In genomic region chr9:62826456-62826855, GRCm38 (mm10) we compare ENCODE assay signal across 10 mouse cellular contexts. TPM values are rescaled to one million over a fixed set of nuclear protein-coding genes. Genes with fewer than 3 reads are reported as not detected.
DNase-seq lines count a peak whose midpoint lies in the region; ATAC-seq lines count a peak whose summit lies in the region.
"Had no signal": no experiment of that assay in that cellular context is flagged by ENCODE, and none has a peak within 500 bp of the region (broad histone marks: within the 10 kb centered on the region; RNA-seq: fewer than 3 reads in every experiment).

No protein-coding gene starts in this region.

- ATAC-seq in liver, embryonic 12.5 days: no peak
- no peak for ATAC-seq in embryonic facial prominence, embryonic 11.5 days (replicated peaks; ENCODE audit: insufficient number of reproducible peaks, low FRiP score, low TSS enrichment, low read depth)
- ATAC-seq in neural tube, embryonic 13.5 days (ENCODE audit: low read depth): no peak
- ATAC-seq in CD4-positive, CD25-positive, alpha-beta regulatory T cell, adult 4 months: no peak

- no peaks in the 10 kb centered on the region for H3K9me3 ChIP-seq in liver, embryonic 12.5 days (replicated peaks)
- H3K9me3 ChIP-seq in embryonic facial prominence, embryonic 11.5 days (replicated peaks; ENCODE audit: control insufficient read depth, low read length): no peaks in the 10 kb centered on the region
- H3K9me3 ChIP-seq in limb, embryonic 10.5 days (replicated peaks): no peaks in the 10 kb centered on the region
- no peaks in the 10 kb centered on the region for H3K9me3 ChIP-seq in neural tube, embryonic 13.5 days

- peak overlapping the region; percentile 46 for H3K4me2 ChIP-seq in liver, embryonic 12.5 days
- no peak overlapping the region for H3K4me2 ChIP-seq in embryonic facial prominence, embryonic 11.5 days (ENCODE audit: low read depth, low read length)
- no peak overlapping the region for H3K4me2 ChIP-seq in neural tube, embryonic 13.5 days

- DNase-seq in liver: no peak
- no peak for DNase-seq in embryonic facial prominence, embryonic 11.5 days (ENCODE audit: low spot score)
- DNase-seq in limb, embryonic 10.5 days (ENCODE audit: low spot score): peak; percentile 49
- DNase-seq in left cerebral cortex, adult 11 months (ENCODE audit: low spot score): no peak
- DNase-seq: heart, adult 11 months; right cerebral cortex, adult 18-20 months had no signal

- H3K4me3 ChIP-seq in liver, embryonic 12.5 days: no peak overlapping the region
- H3K4me3 ChIP-seq in embryonic facial prominence, embryonic 11.5 days (ENCODE audit: low read depth, low read length): no peak overlapping the region
- H3K4me3 ChIP-seq in limb, embryonic 10.5 days: peak overlapping the region; percentile 26; the same call in 1 of the 2 replicates
- H3K4me3 ChIP-seq in neural tube, embryonic 13.5 days: no peak overlapping the region
- H3K4me3 ChIP-seq: layer of hippocampus, adult 2 months had no signal

- peak overlapping the region; percentile 69 for H3K27ac ChIP-seq in liver, embryonic 12.5 days
- 0 out of 2 replicates have a peak overlapping the region, but pooled peaks have one; percentile 38 for H3K27ac ChIP-seq in embryonic facial prominence, embryonic 11.5 days (replicated peaks; ENCODE audit: low read depth, low read length)
- H3K27ac ChIP-seq in limb, embryonic 10.5 days: peak overlapping the region; percentile 87
- H3K27ac ChIP-seq in neural tube, embryonic 13.5 days (replicated peaks): peak overlapping the region; percentile 18; the same call in 1 of the 2 replicates
- H3K27ac ChIP-seq: layer of hippocampus, adult 2 months had no signal

- no peaks in the 10 kb centered on the region for H3K36me3 ChIP-seq in liver, embryonic 12.5 days
- no peaks in the 10 kb centered on the region for H3K36me3 ChIP-seq in embryonic facial prominence, embryonic 11.5 days (replicated peaks; ENCODE audit: control insufficient read depth, insufficient read depth, low read depth, low read length)
- no peaks in the 10 kb centered on the region for H3K36me3 ChIP-seq in limb, embryonic 10.5 days
- no peaks in the 10 kb centered on the region for H3K36me3 ChIP-seq in neural tube, embryonic 13.5 days

- no peaks in the 10 kb centered on the region for H3K27me3 ChIP-seq in liver, embryonic 12.5 days (replicated peaks)
- no peaks in the 10 kb centered on the region for H3K27me3 ChIP-seq in embryonic facial prominence, embryonic 11.5 days (ENCODE audit: control insufficient read depth, insufficient read depth, low read length)
- no peaks in the 10 kb centered on the region for H3K27me3 ChIP-seq in limb, embryonic 10.5 days (ENCODE audit: low read depth, poor library complexity, severe bottlenecking)
- no peaks in the 10 kb centered on the region for H3K27me3 ChIP-seq in neural tube, embryonic 13.5 days

- H3K9ac ChIP-seq in liver, embryonic 12.5 days: peak overlapping the region; percentile 34; the same call in 1 of the 2 replicates
- no peak overlapping the region for H3K9ac ChIP-seq in embryonic facial prominence, embryonic 11.5 days (replicated peaks; ENCODE audit: low read length)
- H3K9ac ChIP-seq in neural tube, embryonic 13.5 days: no peak overlapping the region

- 28% methylated on average over 7 of the region's 7 CpGs for WGBS in liver, embryonic 12.5 days (ENCODE audit: insufficient replicate concordance)
- WGBS in embryonic facial prominence, embryonic 11.5 days: 5% methylated on average over 7 of the region's 7 CpGs
- 5% methylated on average over 7 of the region's 7 CpGs for WGBS in limb, embryonic 10.5 days
- WGBS in neural tube, embryonic 13.5 days: 10% methylated on average over 7 of the region's 7 CpGs

- H3K4me1 ChIP-seq in liver, embryonic 12.5 days: peaks cover 47% of the 10 kb centered on the region
- H3K4me1 ChIP-seq in embryonic facial prominence, embryonic 11.5 days (ENCODE audit: control insufficient read depth, insufficient read depth, low read length): 0 out of 2 replicates have a peak, but pooled peaks cover 2% of the 10 kb centered on the region
- H3K4me1 ChIP-seq in limb, embryonic 10.5 days: peaks cover 43% of the 10 kb centered on the region
- peaks cover 24% of the 10 kb centered on the region for H3K4me1 ChIP-seq in neural tube, embryonic 13.5 days (replicated peaks)

RNA-seq across cellular contexts. Expression of gene Cln6, which starts 12.1 kb away (rescaled TPM):
- polyA plus RNA-seq in liver, embryonic 12.5 days (2016; fragmentation: Nextera tagmentation; extraction: Ambion mirVana): 15.2 and 18.5 TPM in 2 replicates
- 9.2 and 10.5 TPM in 2 replicates for polyA plus RNA-seq in embryonic facial prominence, embryonic 11.5 days (2014; fragmentation: Nextera tagmentation; extraction: Ambion mirVana)
- polyA plus RNA-seq in limb, embryonic 10.5 days (2016; fragmentation: Nextera tagmentation; extraction: Ambion mirVana): 16.4 and 18.5 TPM in 2 replicates
- polyA plus RNA-seq in neural tube, embryonic 13.5 days (2015; fragmentation: Nextera tagmentation; extraction: Ambion mirVana): 4.8 and 6.8 TPM in 2 replicates
- polyA plus RNA-seq in CD4-positive, CD25-positive, alpha-beta regulatory T cell, adult 4 months (2017; shearing (Covaris generic)): 10 to 100 TPM in 1 of 2 experiments, 1 to 10 TPM in 1; 9.2 to 10.8 TPM

RNA-seq across cellular contexts. Expression of gene Fem1b, which starts 14.7 kb away (rescaled TPM):
- 19.5 and 20.3 TPM in 2 replicates for polyA plus RNA-seq in liver, embryonic 12.5 days (2016; fragmentation: Nextera tagmentation; extraction: Ambion mirVana)
- polyA plus RNA-seq in embryonic facial prominence, embryonic 11.5 days (2014; fragmentation: Nextera tagmentation; extraction: Ambion mirVana): 38.4 and 41.1 TPM in 2 replicates
- 27.3 and 30.3 TPM in 2 replicates for polyA plus RNA-seq in limb, embryonic 10.5 days (2016; fragmentation: Nextera tagmentation; extraction: Ambion mirVana)
- polyA plus RNA-seq in neural tube, embryonic 13.5 days (2015; fragmentation: Nextera tagmentation; extraction: Ambion mirVana): 44.6 and 45.3 TPM in 2 replicates
- 1 to 10 TPM; 3.9 to 4.7 TPM for polyA plus RNA-seq in CD4-positive, CD25-positive, alpha-beta regulatory T cell, adult 4 months (2017; shearing (Covaris generic))

RNA-seq across cellular contexts. Expression of gene Calml4, which starts 31.4 kb away (rescaled TPM):
- 1.2 and 2.7 TPM in 2 replicates for polyA plus RNA-seq in liver, embryonic 12.5 days (2016; fragmentation: Nextera tagmentation; extraction: Ambion mirVana)
- polyA plus RNA-seq in embryonic facial prominence, embryonic 11.5 days (2014; fragmentation: Nextera tagmentation; extraction: Ambion mirVana): 0.88 and 1.2 TPM in 2 replicates
- polyA plus RNA-seq in limb, embryonic 10.5 days (2016; fragmentation: Nextera tagmentation; extraction: Ambion mirVana): 3.8 and 4.4 TPM in 2 replicates
- 5.6 and 7.9 TPM in 2 replicates for polyA plus RNA-seq in neural tube, embryonic 13.5 days (2015; fragmentation: Nextera tagmentation; extraction: Ambion mirVana)
- 1 to 10 TPM in 1 of 2 experiments, under 1 TPM in 1; 0.63 to 1.0 TPM for polyA plus RNA-seq in CD4-positive, CD25-positive, alpha-beta regulatory T cell, adult 4 months (2017; shearing (Covaris generic))

Comparison
In these comparisons a context has a peak if more than half of its experiments do, and no peak if none do; other contexts are left out.
1. H3K27ac ChIP-seq: peak in every context shown above with its lines; median percentile 87 in limb, embryonic 10.5 days; 69 in liver, embryonic 12.5 days; 38 in embryonic facial prominence, embryonic 11.5 days; 18 in neural tube, embryonic 13.5 days.